Mouse (Mus musculus) adrenal gland, adult 2 months (tissue): Measurements from ENCODE around the gene Foxp1. TPM values are rescaled to one million over a fixed set of nuclear protein-coding genes. Genes with fewer than 3 reads are reported as not detected.

Experiments
- DNase-seq: peaks from one replicate; pipeline ENCODE4 v3.0.0; 2021
- polyA plus RNA-seq: library from polyadenylated mRNA; depleted of rRNA; stranded (reverse); fragments of >200 nt; gene quantifications from 2 replicates; pipeline ENCODE4 v1.2.3, GENCODE M21; 2012
- total RNA-seq, 2 experiments: library from RNA; stranded (reverse); gene quantifications; 2 replicates each; pipeline ENCODE4 v1.2.3; 2021

The Foxp1 gene
- total and polyA plus RNA-seq, 3 experiments: 38.7 to 44.1 (median 41.4) TPM

- peak; percentile 42 for DNase-seq
Observed at GRCm38 (mm10) chr6:99175377-99175776, 347.1 kb downstream of the Foxp1 start.

- no peak for DNase-seq
Observed at GRCm38 (mm10) chr6:99173902-99174210, 348.7 kb downstream of the Foxp1 start.

GRCm38 (mm10) chr6:99173066-99173901, 349.2 kb downstream of the Foxp1 start:
- no peak for DNase-seq

GRCm38 (mm10) chr6:99172589-99172986, 349.9 kb downstream of the Foxp1 start:
- DNase-seq: no peak

DNA sequence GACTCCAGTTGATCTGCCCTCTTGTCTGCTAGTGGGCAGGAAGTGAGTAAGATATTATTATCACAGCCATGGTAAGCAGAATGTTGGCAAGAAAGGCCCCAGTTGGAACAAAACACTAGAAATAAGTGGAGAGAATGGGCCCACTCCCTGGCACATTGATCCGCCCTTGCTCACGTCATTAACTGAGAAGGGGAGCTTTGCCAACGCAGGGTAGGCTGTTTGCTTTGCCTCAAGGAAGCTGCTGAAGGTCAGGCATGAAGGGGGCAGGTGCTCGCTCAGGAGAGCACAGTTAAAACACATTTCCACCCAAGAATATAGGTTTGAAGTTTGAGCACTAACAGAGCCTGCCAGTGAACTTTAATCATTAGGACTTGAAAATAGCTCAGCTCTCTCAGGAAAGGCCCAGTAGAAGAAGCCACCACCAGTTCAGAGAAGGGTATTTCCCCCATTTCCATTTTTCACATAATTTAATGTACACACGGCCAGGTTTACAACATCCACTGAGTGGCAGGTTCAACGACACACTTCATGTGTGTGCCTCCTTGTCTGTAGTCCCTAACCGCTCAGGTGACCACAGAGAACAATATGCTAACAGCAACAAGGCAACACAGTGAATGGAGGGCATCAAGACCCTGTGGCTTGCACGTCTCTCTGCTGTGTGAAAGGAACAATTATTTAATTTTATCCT, 350.5 kb downstream of the Foxp1 start:
- DNase-seq: peak; percentile 15

DNA sequence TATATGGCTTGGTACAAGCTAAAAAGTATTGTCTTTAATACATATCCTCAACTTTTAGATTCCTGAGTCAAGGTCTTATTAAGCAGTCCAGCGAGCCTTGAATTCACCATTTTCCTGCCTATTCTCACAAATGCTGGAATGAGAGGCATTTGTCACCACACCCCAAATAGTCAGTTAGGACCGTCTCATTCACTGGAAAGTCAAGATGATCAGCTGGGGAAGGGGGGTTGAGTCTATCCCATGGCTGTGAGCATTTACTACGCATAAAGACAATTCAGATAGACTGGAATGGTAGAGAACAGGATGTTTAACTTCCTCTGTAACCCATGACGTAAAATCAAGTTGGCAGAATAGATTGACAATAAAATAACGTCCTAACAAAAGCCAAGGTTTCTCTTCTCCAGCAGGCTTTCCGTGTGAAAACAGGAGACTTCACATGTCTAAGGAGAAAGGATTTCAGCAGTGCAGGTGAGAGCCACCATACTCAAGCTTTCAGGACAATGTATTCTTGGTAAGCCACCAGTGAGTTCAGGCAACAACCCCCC, 351.2 kb downstream of the Foxp1 start:
- DNase-seq: no peak

DNA sequence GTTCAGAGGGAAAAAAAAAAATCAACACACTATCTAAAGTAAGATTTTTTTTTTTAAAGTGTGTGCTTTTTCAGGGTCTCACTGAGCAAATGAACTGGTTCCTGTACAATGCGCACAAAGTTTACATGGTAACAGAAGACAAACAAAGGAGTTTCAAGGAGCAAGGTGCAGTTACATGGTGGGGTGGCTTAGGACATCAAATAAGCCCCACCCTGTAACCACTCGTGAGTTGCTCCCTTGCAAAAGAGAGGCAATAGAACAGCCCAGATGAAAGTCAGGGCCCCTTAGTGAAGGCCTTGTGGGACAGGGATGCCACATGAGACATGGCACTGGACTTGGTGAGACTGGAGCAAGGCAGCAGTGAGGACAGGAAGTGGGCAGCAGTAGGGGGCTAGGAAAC, 353.8 kb downstream of the Foxp1 start:
- DNase-seq: no peak

DNA sequence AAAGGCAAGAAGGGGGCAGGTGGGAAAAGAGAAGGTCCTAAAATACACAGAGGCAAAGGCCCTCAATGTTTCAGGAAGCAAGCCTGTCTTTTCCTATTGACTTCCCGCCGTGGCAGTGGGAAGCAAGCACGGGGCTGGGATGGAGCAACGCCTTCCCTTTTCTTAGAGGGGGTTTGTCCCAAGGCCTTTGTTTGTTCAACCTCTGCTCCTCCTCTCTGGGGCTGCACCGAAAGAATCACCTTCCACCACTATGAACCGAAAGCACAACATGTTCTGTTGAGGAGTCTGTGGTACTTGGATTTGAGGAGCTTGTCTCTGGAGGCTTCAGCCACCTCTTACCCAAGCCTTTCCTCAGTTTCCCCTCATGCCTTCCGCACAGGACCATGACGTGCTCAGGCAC, 355.5 kb downstream of the Foxp1 start:
- DNase-seq: no peak

- no peak for DNase-seq
Observed at GRCm38 (mm10) chr6:99166169-99166568, 356.4 kb downstream of the Foxp1 start.

DNA sequence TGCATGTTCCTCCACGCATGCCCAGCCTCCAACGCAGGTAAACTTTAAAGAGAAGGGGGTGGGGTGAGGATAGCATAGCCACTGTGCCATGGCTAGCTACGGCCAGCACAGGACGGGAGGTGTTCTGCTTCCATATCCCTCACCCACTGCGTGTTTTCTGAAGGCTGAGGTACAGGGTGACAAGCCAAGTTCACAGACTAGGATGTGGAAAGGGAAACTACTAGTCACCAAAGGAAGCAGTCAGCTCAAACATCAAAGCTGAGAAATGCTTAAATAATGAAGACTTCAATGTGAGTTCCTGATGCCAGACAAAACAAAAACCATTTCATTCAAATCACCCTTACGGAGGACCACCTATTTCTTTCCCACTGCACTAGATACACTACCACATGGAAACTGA, 357.8 kb downstream of the Foxp1 start:
- no peak for DNase-seq

- DNase-seq: no peak
Observed at GRCm38 (mm10) chr6:99162716-99163115, 359.8 kb downstream of the Foxp1 start.

GRCm38 (mm10) chr6:99160348-99160693, 362.2 kb downstream of the Foxp1 start:
- no peak for DNase-seq

- peak; percentile 25 for DNase-seq
Observed at GRCm38 (mm10) chr6:99159452-99160347, 362.8 kb downstream of the Foxp1 start.

GRCm38 (mm10) chr6:99153682-99154081, 368.8 kb downstream of the Foxp1 start:
- DNase-seq: no peak

DNA sequence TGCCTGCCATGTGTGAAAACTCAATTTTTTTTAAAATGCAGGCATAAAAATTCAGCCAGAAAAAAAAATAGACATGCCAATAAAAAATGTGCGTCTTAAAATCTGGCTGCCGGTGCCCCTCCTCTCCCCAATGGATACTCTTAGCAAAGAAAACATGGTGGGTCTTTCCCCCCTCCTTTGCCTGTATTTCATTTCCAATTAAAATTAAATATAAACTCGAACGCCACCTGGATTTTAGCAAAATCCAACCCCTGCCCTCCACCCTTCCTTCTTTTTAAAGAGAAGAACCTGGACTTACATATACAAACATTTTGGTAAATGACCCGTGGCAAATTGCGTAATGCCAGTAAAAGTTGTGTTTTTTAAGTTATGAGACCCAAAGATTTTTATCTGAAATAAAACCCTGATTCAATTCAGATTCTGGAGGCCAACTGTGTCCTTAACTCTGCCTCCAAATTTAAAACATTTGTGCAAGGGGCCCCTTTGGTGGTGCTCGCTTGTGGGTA, 376.1 kb downstream of the Foxp1 start:
- no peak for DNase-seq

- no peak for DNase-seq
Observed at GRCm38 (mm10) chr6:99145033-99145432, 377.5 kb downstream of the Foxp1 start.

DNA sequence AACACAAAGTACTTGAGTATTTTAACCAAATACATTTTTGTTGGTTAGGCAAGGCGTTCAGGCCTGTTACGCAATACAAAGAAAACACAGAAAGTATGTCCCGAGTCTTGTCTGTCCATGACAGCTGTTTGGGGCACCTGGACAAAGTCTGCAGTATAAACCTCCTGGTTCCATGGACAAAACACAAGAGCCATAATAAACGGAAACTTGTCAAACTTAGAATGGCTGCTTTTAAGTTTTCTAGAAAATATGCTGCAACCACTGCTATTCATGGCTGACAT, 378.8 kb downstream of the Foxp1 start:
- DNase-seq: no peak

- DNase-seq: no peak
Observed at GRCm38 (mm10) chr6:99142900-99143755, 379.4 kb downstream of the Foxp1 start.

GRCm38 (mm10) chr6:99138041-99138440, 384.5 kb downstream of the Foxp1 start:
- no peak for DNase-seq

DNA sequence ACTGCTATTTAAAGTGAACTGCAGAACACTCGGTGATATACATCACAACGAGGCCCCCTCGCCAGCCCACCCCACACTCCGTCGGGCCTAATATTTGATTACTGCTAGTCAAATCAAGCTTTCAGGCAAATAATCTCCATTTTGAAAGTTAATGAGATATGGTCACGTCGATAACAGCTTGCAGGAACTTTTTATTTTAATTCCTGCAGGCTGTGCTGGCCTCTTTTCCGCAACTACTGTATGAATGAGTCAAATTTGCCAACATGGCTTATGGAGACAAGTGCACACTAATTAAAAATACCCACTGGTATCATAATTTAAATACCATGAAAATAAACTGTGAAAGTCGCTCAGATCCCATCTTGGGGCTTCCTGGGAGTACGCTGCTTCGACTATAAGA, 385.4 kb downstream of the Foxp1 start:
- no peak for DNase-seq

DNA sequence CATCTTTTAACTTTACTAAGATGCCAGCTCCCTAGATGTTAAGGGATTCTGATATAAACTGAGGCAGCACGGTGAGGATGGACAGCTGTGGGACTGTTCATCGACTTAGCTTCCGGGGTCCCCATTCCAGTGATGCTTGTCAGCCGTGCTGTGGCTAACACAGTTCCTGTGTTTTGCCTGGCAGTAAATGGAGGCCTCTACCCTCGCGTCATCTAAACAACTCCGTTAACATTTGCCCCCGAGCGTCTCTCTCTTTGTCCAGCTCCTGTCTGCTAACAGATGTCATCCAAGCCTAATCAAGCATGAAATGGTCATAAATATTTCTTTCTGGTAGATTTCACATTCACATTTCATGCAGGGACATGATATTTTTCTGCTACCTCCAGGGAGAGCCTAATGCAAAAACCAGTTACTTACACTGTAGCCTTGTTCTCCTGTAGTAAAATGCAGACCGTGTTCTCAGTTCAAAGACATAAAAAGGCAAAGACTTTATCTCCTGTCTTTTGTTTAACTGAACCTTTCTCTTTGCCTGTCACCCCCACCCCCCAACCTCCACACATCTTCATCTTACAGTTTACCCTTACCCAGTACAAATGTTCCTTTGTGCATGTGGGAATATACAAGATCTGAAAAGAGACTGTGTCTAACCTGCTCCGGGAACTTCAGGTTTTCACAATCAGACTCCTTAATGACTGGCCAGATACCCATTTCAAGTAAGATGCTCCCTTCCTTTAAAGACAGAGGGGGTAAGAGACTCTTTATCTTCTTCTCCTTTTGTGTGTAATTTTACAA, 386.4 kb downstream of the Foxp1 start:
- no peak for DNase-seq
